Mouse (Mus musculus) liver, embryonic 18 days (tissue): ENCODE measurements around the gene Pla2g3. TPM values are rescaled to one million over a fixed set of nuclear protein-coding genes. Genes with fewer than 3 reads are reported as not detected.

Source experiments
- polyA plus RNA-seq: library from polyadenylated mRNA; depleted of rRNA; stranded (reverse); fragments of >200 nt; gene quantifications from 2 replicates; pipeline ENCODE4 v1.2.3, GENCODE M21; 2012; rRNA removed

The Pla2g3 gene
- 0.07 TPM in 2 replicates for polyA plus RNA-seq

DNA sequence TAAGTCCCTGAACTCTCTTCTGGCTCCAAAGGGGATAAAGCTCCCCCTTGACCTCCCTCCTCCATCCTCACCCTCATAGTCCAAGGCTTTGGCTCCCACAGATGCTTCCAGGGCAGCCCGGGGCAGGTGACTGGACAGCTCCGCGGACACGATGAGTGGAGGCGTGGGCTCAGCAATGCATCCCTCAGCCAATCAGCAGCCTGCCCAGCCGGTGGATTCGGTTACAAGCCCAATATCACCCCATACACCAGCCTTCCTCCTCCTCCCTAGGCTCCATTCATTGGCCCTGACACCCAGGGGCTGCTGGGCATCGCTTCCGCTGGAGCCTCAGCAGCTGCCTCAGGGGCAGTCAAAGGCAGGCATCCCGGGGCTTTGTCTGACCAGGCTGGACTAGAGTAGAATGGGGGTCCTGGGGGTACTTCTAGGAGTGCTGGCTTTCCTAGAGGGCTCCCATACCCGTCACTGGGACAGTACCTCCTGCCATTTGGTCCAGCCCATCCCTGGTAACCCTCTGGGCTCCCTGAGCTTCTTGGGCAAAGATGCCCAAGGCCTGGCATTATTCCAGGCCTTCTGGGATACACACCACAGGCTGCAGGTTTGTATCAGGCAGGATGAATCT, at the start of gene Pla2g3:
Gene Pla2g3, plus strand, starts transcription at position 333 of the 619 bp plus-strand sequence.

DNA sequence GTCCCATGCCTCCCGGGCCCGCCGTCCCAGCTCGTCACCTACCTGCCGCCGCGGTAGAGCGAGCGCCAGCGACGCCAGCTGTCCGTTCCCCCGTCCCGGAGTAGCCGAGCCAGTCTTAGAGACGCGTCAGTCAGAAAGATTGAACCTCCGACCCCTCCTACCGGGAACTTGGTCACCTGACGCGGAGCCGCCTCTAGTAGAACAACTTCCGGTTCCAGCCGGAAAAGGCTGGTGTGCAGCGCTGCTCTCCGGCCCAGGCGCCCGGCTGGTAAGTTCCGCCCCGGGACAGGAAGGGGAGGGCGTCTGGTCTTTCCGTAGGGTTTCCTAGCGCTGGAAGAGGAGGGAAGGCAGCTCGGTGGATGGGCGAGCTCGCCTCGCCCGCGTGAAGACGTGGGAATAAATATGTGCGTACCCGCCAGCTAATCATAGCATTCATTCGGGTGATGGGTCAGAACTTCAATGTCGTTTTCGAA, 35.9 kb upstream of the Pla2g3 start, which contains the start of gene Rnf185:
Gene Rnf185, minus strand, starts transcription at position 197 of the 473 bp plus-strand sequence.

DNA sequence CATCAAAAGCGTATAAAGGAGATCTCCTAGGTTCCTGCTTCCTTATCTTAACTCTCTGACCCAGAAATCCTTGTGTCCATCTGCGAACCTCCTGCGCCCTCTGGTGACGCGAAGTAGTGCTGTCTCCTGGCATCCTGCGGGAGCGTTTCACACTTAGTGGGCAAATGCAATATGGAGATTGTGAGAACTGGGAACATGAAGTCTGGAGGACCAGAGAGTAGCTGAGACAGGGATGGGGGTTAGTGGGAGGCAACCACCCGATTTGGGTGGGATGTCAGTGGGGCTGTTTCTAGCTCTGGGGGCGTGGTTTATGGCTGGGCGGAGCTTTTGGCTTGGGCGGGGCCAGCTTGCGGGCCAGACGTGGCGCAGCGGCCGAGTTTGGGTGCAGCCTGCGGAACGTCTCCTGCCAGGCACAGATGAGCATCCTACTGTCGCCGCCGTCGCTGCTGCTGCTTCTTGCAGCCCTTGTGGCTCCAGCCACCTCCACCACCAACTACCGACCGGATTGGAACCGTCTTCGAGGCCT, 26.5 kb downstream of the Pla2g3 start, which contains the start of gene Selenom:
Gene Selenom, plus strand, starts transcription at position 156 of the 526 bp plus-strand sequence.

DNA sequence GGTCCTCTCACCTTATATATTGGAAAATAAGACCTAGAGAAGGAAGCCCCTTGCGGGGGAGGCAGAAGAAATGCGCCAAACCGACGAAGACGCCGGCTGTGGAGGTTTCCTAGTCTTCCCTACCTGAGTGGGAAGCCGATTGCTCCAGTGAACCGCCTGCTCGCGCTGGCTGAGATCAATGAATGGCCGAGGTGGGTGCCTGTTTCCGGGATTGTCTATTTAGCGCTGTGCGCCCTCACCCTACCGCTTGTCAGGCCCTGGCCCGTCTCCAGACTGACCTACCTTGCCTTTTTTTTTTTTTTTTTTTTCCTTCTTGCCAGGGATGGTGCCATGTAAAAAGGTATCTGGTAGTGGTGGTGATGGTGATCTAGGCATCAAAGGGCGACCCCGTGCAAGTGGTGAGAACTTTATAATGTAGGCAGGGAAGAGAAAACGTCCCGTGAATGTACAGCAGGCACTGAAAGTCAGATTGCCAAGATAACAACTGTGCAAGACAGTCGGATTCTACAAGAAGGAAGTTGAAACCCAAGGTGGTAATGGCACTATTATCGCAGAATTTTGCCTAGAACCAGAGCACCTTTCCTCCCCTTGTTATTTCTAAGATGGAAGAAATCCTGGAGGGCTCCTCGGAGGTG, 52.5 kb downstream of the Pla2g3 start, which contains the start of gene Smtn:
Gene Smtn, minus strand, starts transcription at position 162 of the 635 bp plus-strand sequence.

Other genes starting within 250 kb of the Pla2g3 start
- 31.8 and 32.1 TPM in 2 replicates for gene Drg1, start 221.9 kb upstream of the Pla2g3 start, polyA plus RNA-seq
- 10.9 and 12.1 TPM in 2 replicates for gene Patz1, start 199.4 kb upstream of the Pla2g3 start, polyA plus RNA-seq
- 1.7 and 1.8 TPM in 2 replicates for gene Pik3ip1, start 157.9 kb upstream of the Pla2g3 start, polyA plus RNA-seq
- gene Limk2, start 79.1 kb upstream of the Pla2g3 start, polyA plus RNA-seq, result 7.5 and 8.3 TPM in 2 replicates
- 10.4 and 11.3 TPM in 2 replicates for gene Rnf185, start 35.9 kb upstream of the Pla2g3 start, polyA plus RNA-seq
- gene Inpp5j, start 16.5 kb downstream of the Pla2g3 start, polyA plus RNA-seq, result 0.81 and 1.1 TPM in 2 replicates
- gene Selenom, start 26.4 kb downstream of the Pla2g3 start, polyA plus RNA-seq, result 11.6 and 13.5 TPM in 2 replicates
- 3.0 and 3.1 TPM in 2 replicates for gene Smtn, start 52.3 kb downstream of the Pla2g3 start, polyA plus RNA-seq
- gene Morc2a, start 160.9 kb downstream of the Pla2g3 start, polyA plus RNA-seq, result 5.4 and 6.4 TPM in 2 replicates